Mouse (Mus musculus): ENCODE measurements at regions not wholly inside any gene's neighbourhood (a gene's known extent, or its start where the extent isn't known, plus 50 kb on each side); places are given as distances from the start of the nearest gene placed in this dataset.

DNA sequence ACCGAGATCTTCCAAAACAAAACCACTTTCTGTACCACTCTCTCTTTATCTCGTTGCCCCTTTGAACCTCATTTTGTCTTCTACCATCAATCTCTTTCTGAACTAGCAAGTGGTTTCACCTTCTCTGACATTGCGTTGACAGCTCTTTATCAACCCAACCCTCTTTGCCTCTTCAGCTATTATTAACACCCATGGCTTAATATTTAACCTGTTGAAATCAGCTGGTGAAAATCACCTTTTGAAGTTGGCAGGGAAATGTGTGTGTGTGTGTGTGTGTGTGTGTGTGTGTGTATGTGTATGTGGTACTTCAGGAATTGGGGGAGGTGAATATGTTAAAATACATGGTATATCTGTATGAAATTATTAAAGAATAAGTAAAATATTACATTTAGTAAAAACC, 70.1 kb upstream of the Zfp366 start:
- no peak overlapping the region for H3K27ac ChIP-seq (ENCODE audit: low read depth, low read length)
- H3K4me3 ChIP-seq (ENCODE audit: low read depth, low read length) = no peak overlapping the region
- H3K4me2 ChIP-seq (ENCODE audit: low read depth) = no peak overlapping the region
- H3K9ac ChIP-seq = no peak overlapping the region
- no peaks in the 10 kb centered on the region for H3K9me3 ChIP-seq (ENCODE audit: low read length)
- no peaks in the 10 kb centered on the region for H3K4me1 ChIP-seq (ENCODE audit: insufficient read depth)
- no peaks in the 10 kb centered on the region for H3K36me3 ChIP-seq (ENCODE audit: insufficient read depth)
- no peak for TF ChIP-seq CTCF (IDR thresholded peaks at IDR 0.05; ENCODE audit: low read depth)
- no peak for DNase-seq
- no peak for ATAC-seq
- H3K27me3 ChIP-seq (ENCODE audit: insufficient read depth, low read length) = no peaks in the 10 kb centered on the region
- 86% methylated on average over 3 of the region's 3 CpGs for WGBS

DNA sequence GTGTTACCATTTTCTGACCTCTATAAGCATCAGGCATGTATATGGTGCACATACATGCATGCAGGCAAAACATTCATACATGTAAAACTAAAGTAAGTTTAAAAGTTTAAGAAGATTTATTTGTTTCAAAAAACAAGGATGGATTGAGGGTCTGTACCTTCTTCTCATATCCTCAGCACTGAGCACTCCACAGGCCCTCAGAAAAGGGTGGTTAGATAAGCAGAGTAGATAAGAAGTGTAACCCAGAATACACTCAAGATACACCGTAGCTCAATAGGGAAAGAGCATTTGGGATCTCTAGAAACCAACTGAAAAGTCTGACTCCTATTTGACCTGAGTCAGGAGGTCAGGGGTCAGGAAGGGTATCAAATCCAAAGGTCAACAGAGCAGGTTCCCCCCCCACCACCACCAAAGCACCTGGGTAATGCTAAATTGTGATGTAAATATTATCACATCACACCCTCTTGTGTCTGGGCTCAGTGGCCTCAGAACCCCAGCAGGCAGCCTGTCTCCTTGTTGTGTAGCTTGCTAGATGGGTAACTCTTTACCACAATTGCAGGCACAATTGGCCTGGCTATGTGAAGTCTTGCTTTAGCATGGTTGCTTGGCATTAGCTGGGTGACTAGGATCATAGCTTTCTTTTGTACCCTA, 72.8 kb upstream of the Zfp366 start:
- Histone ChIP-seq H3K4me3 (ENCODE audit: low read depth, low read length) (no peak overlapping the region), H3K9ac (no peak overlapping the region), H3K4me1 (ENCODE audit: insufficient read depth) (no peaks in the 10 kb centered on the region), H3K27me3 (ENCODE audit: insufficient read depth, low read length) (no peaks in the 10 kb centered on the region), H3K4me2 (ENCODE audit: low read depth) (no peak overlapping the region), H3K27ac (ENCODE audit: low read depth, low read length) (no peak overlapping the region), H3K36me3 (ENCODE audit: insufficient read depth) (no peaks in the 10 kb centered on the region), H3K9me3 (ENCODE audit: low read length) (no peaks in the 10 kb centered on the region)
- DNase-seq (no peak), ATAC-seq (no peak)
- no peak for TF ChIP-seq CTCF (IDR thresholded peaks at IDR 0.05; ENCODE audit: low read depth)
- WGBS = 94% methylated on average over 1 of the region's 1 CpGs

GRCm38 (mm10) chr13:99107983-99108382, 76.6 kb upstream of the Zfp366 start:
- DNase-seq = no peak
- no peak for ATAC-seq
- no peak overlapping the region for H3K4me3 ChIP-seq (ENCODE audit: low read depth, low read length)
- 81% methylated on average over 4 of the region's 4 CpGs for WGBS
- H3K9ac ChIP-seq = no peak overlapping the region
- no peaks in the 10 kb centered on the region for H3K4me1 ChIP-seq (ENCODE audit: insufficient read depth)
- no peak overlapping the region for H3K27ac ChIP-seq (ENCODE audit: low read depth, low read length)
- no peak overlapping the region for H3K4me2 ChIP-seq (ENCODE audit: low read depth)
- H3K36me3 ChIP-seq (ENCODE audit: insufficient read depth) = no peaks in the 10 kb centered on the region
- no peaks in the 10 kb centered on the region for H3K27me3 ChIP-seq (ENCODE audit: insufficient read depth, low read length)
- no peaks in the 10 kb centered on the region for H3K9me3 ChIP-seq (ENCODE audit: low read length)
- TF ChIP-seq CTCF (IDR thresholded peaks at IDR 0.05; ENCODE audit: low read depth) = no peak

DNA sequence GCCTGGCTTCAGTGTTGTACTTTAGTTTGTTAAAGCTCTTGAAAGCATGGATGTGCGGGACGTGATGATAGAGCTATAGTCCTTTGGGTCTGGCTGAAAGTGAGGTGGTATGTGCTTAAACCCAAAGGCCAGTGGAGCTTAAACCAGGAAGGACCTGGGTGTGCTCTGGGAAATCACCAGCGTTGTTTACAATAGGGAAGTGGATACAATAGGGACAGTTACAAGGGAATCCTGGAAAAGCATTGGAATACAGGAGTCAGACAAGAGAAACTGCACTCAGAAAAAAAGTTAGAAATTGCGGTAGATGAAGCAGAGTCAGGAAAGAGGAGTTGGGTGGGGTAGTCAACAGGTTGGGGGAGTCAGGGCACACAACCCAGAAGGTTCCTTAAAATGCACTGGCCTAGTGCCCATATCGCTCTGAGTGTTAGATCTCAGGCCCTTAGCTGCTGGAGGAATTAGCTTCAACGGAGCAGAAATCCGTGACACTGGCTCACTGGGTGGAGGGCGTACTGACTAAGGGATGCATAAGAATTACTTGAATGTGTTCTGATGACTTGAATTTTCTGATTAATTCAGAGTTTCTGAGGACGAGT, 82.4 kb upstream of the Zfp366 start:
- Histone ChIP-seq H3K27me3 (ENCODE audit: insufficient read depth, low read length) (no peaks in the 10 kb centered on the region), H3K4me2 (ENCODE audit: low read depth) (no peak overlapping the region), H3K9ac (no peak overlapping the region), H3K4me3 (ENCODE audit: low read depth, low read length) (no peak overlapping the region), H3K9me3 (ENCODE audit: low read length) (no peaks in the 10 kb centered on the region), H3K27ac (ENCODE audit: low read depth, low read length) (no peak overlapping the region), H3K4me1 (ENCODE audit: insufficient read depth) (peaks cover 16% of the 10 kb centered on the region; the same call in 1 of the 2 replicates), H3K36me3 (ENCODE audit: insufficient read depth) (no peaks in the 10 kb centered on the region)
- DNase-seq (no peak), ATAC-seq (no peak)
- no peak for TF ChIP-seq CTCF (IDR thresholded peaks at IDR 0.05; ENCODE audit: low read depth)
- 82% methylated on average over 9 of the region's 9 CpGs for WGBS

GRCm38 (mm10) chr13:99100430-99101409, 83.9 kb upstream of the Zfp366 start:
- Histone ChIP-seq H3K4me3 (ENCODE audit: low read depth, low read length) (peak overlapping the region; percentile 1), H3K4me1 (ENCODE audit: insufficient read depth) (peaks cover 16% of the 10 kb centered on the region; the same call in 1 of the 2 replicates), H3K27ac (ENCODE audit: low read depth, low read length) (peak overlapping the region; percentile 72), H3K27me3 (ENCODE audit: insufficient read depth, low read length) (no peaks in the 10 kb centered on the region), H3K9me3 (ENCODE audit: low read length) (no peaks in the 10 kb centered on the region), H3K9ac (no peak overlapping the region), H3K36me3 (ENCODE audit: insufficient read depth) (no peaks in the 10 kb centered on the region), H3K4me2 (ENCODE audit: low read depth) (peak overlapping the region; percentile 26)
- DNase-seq (peak; percentile 72), ATAC-seq (peak; percentile 89)
- no peak for TF ChIP-seq CTCF (IDR thresholded peaks at IDR 0.05; ENCODE audit: low read depth)
- 29% methylated on average over 25 of the region's 25 CpGs for WGBS

GRCm38 (mm10) chr13:99099794-99100429, 84.7 kb upstream of the Zfp366 start:
- Histone ChIP-seq H3K27ac (ENCODE audit: low read depth, low read length) (peak overlapping the region; percentile 72), H3K4me2 (ENCODE audit: low read depth) (peak overlapping the region; percentile 26), H3K36me3 (ENCODE audit: insufficient read depth) (no peaks in the 10 kb centered on the region), H3K4me1 (ENCODE audit: insufficient read depth) (peaks cover 16% of the 10 kb centered on the region; the same call in 1 of the 2 replicates), H3K4me3 (ENCODE audit: low read depth, low read length) (peak overlapping the region; percentile 1; the same call in 1 of the 2 replicates), H3K9ac (no peak overlapping the region), H3K9me3 (ENCODE audit: low read length) (no peaks in the 10 kb centered on the region), H3K27me3 (ENCODE audit: insufficient read depth, low read length) (no peaks in the 10 kb centered on the region)
- peak; percentile 61 for DNase-seq
- no peak for ATAC-seq
- WGBS = 20% methylated on average over 6 of the region's 6 CpGs
- no peak for TF ChIP-seq CTCF (IDR thresholded peaks at IDR 0.05; ENCODE audit: low read depth)
